Mouse (Mus musculus): ENCODE results near the gene St3gal3.
A peak's percentile ranks its signal among the peaks of the same experiment; 100 is the strongest.

St3gal3 gene

GRCm38 (mm10) chr4:118022406-118022805 is 112.3 kb downstream of the St3gal3 start:
- DNase-seq (ENCODE audit: low read depth, low spot score), result no peak

- no peak for DNase-seq (ENCODE audit: low read depth, low spot score)
Observed at GRCm38 (mm10) chr4:118019640-118020039, 115.1 kb downstream of the St3gal3 start.

GRCm38 (mm10) chr4:118019218-118019617 is 115.5 kb downstream of the St3gal3 start:
- no peak for DNase-seq (ENCODE audit: low read depth, low spot score)

- no peak for DNase-seq (ENCODE audit: low read depth, low spot score)
Observed at GRCm38 (mm10) chr4:118017021-118017805, 117.5 kb downstream of the St3gal3 start.

- DNase-seq (ENCODE audit: low read depth, low spot score), result no peak
Observed at GRCm38 (mm10) chr4:118016323-118016911, 118.3 kb downstream of the St3gal3 start.

- DNase-seq (ENCODE audit: low read depth, low spot score), result no peak
Observed at GRCm38 (mm10) chr4:118015636-118016035, 119.1 kb downstream of the St3gal3 start.

- DNase-seq (ENCODE audit: low read depth, low spot score), result no peak
Observed at GRCm38 (mm10) chr4:118015126-118015525, 119.6 kb downstream of the St3gal3 start.

- no peak for DNase-seq (ENCODE audit: low read depth, low spot score)
Observed at GRCm38 (mm10) chr4:118010661-118011173, 124.0 kb downstream of the St3gal3 start.

GRCm38 (mm10) chr4:118008433-118009033 is 126.2 kb downstream of the St3gal3 start:
- peak; percentile 4 for DNase-seq (ENCODE audit: low read depth, low spot score)

GRCm38 (mm10) chr4:118001355-118001754 is 133.4 kb downstream of the St3gal3 start:
- DNase-seq (ENCODE audit: low read depth, low spot score), result no peak

GRCm38 (mm10) chr4:118000605-118001208 is 134.0 kb downstream of the St3gal3 start:
- no peak for DNase-seq (ENCODE audit: low read depth, low spot score)

- no peak for DNase-seq (ENCODE audit: low read depth, low spot score)
Observed at GRCm38 (mm10) chr4:117999951-118000350, 134.8 kb downstream of the St3gal3 start.

- no peak for DNase-seq (ENCODE audit: low read depth, low spot score)
Observed at GRCm38 (mm10) chr4:117997381-117998269, 137.1 kb downstream of the St3gal3 start.

- DNase-seq (ENCODE audit: low read depth, low spot score), result no peak
Observed at GRCm38 (mm10) chr4:117996701-117997100, 138.0 kb downstream of the St3gal3 start.

GRCm38 (mm10) chr4:117995461-117995860 is 139.3 kb downstream of the St3gal3 start:
- DNase-seq (ENCODE audit: low read depth, low spot score), result no peak

GRCm38 (mm10) chr4:117993421-117993820 is 141.3 kb downstream of the St3gal3 start:
- DNase-seq (ENCODE audit: low read depth, low spot score), result no peak

GRCm38 (mm10) chr4:117992872-117993271 is 141.8 kb downstream of the St3gal3 start:
- DNase-seq (ENCODE audit: low read depth, low spot score), result no peak

- DNase-seq (ENCODE audit: low read depth, low spot score), result no peak
Observed at GRCm38 (mm10) chr4:117992036-117992435, 142.7 kb downstream of the St3gal3 start.

GRCm38 (mm10) chr4:117991055-117991627 is 143.6 kb downstream of the St3gal3 start:
- DNase-seq (ENCODE audit: low read depth, low spot score), result no peak

- DNase-seq (ENCODE audit: low read depth, low spot score), result no peak
Observed at GRCm38 (mm10) chr4:117990571-117990970, 144.1 kb downstream of the St3gal3 start.

GRCm38 (mm10) chr4:117989801-117990200 is 144.9 kb downstream of the St3gal3 start:
- DNase-seq (ENCODE audit: low read depth, low spot score), result no peak

Measured in A20 (cell line).